Mouse (Mus musculus) common myeloid progenitor, adult 5-6 weeks (primary cell): ENCODE measurements around the gene Timm50. TPM values are rescaled to one million over a fixed set of nuclear protein-coding genes. Genes with fewer than 3 reads are reported as not detected.

ENCODE experiments used
- ATAC-seq: replicated peaks from 2 replicates; pipeline ENCODE4 v1.8.0; 2016; ENCODE audit warnings: low read depth, mild to moderate bottlenecking, moderate TSS enrichment, inconsistent platforms; ENCODE audit not compliant: poor library complexity, severe bottlenecking
- total RNA-seq: library from RNA; stranded (forward); fragments of 200-1000, 187-1606 nt; gene quantifications from 2 replicates; pipeline ENCODE4 v1.2.3, GENCODE M21; 2017

The Timm50 gene
- total RNA-seq, 1 experiment from 2014 or later = 49.6 TPM

DNA sequence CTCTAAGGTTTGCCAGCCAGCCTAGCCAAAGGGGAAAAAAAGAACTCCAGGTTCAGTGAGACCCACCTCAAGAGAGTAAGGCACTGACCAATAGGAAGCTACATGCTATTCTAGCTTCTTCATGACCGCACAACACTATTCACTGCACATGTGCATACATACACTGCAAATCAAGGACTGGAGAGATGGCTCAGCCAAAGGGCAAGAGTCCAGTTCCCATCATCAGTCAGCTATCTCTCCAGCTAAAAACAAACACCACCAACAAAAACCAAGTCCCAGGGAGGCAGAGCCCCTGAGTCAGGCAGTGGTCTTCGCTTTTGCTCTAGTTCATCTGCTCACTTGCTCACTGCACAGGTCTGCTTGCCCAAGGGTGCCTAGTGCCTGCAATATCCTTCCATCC, 16.4 kb upstream of the Timm50 start:
- ATAC-seq = no peak

DNA sequence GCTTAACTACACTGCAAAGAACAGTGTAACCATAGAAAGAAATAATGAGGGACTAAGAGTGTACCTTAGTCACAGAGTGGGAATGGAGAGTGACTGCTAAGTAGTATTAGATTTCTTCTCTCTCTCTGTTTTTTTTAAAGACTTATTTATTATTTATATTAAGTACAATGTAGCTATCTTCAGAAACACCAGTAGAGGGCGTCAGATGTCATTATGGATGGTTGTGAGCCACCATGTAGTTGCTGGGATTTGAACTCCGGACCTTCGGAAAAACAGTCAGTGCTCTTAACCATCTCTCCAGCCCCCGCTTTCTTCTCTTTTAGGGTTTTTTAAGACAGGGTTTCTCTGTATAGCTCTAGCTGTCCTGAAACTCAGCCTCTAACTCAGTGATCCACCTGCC, 14.6 kb upstream of the Timm50 start:
- ATAC-seq = no peak

DNA sequence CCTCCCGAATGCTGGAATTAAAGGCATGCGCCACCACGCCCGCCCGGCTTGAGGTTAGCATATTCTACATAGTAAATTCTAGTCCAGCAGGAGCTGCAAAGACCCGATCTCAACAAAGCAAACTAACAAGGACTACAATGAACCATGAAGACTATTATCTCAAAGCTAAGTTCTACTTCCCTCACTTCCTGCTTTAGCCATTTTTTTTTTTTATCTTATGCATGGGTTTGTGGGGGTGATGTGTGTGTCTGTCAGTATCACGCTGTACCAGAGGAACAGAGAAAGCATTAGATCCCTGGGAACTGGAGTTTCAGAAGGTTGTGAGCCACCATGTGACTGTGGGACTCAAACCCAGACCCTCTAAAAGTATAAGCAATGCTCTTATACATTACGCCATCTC, 13.4 kb upstream of the Timm50 start:
- ATAC-seq = no peak

DNA sequence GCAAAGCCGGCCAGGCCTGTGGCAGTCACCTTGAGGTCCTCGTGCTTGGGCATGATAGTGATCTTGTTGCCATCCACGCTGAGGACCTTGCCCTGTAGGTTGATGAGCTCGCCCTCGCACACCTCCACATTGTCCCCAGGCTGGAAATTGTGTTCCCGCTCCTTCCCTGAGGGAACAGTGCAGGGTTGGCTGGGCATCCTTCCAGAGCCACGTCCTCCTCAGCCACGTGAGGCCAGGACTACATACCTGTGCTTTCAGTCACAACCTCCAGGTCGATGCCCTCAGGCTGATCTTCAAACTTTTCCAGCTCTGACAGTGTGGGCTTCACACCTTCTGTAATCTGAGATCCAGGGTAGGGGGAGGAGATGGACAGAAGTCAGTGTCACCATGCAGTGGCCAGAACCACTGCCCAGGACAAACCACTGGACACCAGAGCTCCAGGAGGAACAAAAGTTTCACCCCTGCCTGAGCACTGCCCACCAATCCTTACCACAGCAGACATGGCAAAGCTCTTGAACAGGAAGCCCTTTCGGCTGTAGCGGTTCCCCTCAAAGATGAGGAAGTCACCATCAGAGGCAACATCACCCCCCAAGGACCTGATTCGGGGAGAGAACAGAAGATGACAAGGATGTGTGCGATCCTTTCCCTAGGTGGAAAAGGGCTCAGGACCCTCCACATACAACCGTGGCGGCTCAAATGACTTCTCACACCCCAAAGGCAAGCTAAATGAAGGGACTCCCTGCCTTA, 10.3 kb upstream of the Timm50 start:
- ATAC-seq = peak; percentile 92

DNA sequence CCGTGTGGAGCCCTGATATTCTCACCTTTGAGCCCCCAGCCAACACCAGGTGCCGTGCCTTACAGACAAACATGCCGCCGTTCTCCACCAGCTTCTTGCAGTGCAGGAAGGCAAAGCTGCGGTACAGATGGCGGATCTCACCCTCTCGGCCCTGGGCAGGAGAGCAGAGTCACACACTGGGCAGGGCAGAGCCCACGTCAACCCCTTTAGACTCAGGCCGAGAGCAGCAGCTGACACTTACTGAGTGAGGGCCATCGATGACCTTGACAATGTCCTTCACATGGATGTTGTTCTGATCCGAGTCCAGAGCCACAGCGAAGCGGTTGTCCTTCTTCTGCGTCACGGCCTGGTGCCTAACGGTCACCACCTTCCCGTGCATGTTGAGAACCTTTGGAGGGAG, 6.8 kb upstream of the Timm50 start:
- ATAC-seq = no peak

DNA sequence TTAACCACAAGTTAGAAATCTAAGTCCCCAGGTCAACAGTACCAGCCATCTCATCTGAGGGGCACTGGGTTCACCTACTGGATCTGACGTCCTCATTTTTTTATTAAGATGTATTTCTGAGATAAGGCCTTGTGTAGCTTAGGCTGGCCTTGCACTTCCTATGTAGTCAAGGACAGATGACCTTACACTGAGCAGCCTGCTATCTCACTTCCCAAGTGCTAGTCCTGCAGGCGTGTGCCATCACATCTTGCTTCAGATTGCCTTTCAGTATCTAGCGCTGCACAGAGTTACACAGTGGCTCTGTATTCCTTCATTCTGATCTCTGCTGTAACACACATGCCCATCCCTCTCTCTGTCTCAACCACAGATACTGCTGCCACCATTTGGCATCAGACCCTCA, 6.2 kb upstream of the Timm50 start:
- no peak for ATAC-seq

DNA sequence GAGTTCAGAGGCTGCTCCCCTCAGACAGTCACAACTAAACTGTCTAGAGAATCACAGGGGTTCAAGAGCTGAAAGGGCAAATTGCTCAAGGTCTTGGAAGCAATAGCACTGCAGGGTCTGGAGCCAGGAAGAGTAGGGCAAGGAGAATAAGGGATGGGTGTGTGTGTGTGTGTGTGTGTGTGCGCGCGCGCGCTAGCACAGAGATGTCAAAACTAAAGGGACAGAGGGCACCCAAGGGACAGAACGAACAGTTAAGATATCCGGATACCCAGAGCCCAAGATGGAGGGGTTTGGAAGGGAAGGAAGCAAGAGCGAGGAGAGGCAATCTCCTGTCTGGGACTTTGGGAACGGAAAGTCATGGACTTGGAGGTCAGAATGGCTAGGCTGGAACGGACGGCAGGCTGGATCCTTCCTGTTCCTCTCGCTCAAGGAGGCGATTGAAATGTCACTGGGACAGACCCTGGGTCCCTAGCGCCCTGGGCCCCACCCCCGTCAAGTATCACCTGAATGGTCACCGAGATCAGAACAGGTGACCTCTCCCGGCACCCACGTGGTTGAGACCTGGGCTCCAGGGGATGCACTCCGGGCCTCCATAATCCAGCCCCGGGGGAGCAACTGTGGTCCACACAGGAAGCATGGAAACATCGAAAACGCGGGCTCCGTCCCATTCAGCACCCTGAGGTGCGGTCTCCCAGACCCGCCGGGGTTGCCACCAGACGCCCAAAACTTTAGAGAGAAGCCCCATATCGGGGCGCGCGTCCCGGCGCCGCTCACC, 534 bp downstream of the Timm50 start:
- 0 out of 2 replicates have a peak, but pooled peaks have one; percentile 2 for ATAC-seq

DNA sequence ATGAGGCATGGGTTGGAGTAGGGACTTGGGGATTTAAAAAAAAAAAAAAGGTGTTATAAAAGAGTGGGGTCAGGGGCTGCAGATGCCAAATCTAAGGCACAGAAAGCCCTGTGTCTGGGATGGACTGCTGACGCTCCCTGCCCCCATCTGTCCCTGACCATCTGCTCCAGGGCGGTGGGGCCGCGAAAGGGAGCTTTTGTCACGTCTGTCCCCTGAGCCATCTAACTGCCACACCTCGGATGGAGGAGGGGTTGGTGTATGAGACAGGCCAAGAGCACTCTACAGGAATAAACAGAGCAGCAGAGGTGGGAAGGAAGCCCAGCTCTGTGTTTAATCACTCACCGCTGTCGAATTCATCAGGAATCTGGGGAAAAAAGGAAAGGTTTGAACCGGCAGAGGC, 2.1 kb downstream of the Timm50 start:
- ATAC-seq = no peak

DNA sequence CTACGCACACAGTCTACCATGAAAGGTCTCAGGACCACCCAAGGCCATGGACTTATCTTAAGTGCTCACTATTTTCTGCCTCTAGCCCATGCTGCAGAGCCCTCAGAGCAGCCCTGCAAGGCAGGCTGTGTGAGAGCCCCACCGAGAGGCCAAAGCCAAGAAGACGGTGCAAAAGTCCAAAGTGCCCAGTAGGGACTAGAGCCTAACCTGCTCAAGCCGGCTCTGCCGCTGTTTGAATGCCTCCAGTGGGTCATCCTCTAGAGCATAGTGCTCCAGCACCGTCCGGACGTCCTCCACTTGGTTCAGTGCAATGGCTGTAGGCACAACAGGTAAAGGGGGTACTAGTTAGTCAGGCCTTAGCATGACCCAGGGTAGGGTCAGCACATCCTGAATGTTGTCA, 5.7 kb downstream of the Timm50 start:
- ATAC-seq = no peak

DNA sequence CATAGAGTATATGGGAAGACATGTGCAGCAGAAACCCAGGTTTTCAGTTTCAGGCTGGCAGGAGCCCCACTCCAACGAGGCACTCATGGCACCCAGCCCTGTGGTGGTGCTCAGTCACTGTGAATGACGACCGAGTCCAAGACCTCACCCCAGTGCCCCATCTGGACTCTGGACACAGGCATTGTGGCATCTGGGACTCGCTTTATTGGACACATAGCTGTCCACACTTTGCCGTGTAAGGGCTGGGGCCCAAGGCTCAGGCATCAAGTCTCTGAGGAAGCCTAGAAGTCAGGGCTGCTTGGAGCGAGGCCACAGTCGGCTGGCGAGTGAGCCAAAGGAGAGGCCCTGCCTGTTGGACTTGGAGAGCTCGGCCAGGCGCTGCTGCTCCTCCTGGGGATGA, 6.2 kb downstream of the Timm50 start:
- no peak for ATAC-seq

DNA sequence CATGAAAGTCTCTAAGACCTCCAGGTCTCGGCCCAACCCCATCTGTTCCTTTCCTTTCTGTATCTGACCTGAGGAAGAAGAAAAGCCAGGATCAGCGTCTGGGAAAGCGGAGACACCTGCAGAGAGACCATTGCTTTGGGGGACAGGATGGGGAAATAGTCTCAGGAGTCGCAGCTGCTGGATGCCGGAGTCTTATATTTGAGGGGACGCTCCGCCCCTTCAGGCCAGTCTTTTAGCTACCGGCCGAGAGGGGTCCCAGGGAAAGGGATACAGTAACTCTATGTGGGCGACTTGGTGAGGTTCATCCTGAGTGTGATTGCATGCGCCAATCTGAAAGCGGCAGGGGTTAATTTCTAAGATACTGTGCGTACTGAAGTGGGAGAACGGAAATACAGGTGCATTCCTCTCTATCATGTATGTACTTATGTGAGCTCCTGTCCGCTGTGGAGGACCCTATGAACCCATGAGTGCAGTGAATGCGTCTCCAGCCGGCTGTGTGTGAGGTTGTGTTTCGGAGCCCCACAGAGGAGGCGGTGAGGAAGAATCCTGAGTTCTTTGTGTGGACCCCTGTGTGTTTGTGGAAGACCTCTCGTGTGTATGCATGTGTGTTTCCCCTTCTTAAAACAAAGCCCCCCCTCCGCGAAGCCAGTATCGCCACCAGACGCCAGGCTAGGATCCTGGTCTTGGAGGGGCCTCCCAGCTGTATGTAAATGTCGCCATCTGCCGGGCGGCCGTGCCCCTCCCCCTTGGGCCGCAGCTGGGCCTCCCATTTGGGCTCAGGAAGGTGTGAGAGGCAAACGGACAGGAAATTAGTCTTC, 10.0 kb downstream of the Timm50 start, which contains the start of gene Dll3:
TSS of gene Dll3 (minus strand) at position 623 of the 818 bp plus-strand sequence.
- ATAC-seq = peak; percentile 44

DNA sequence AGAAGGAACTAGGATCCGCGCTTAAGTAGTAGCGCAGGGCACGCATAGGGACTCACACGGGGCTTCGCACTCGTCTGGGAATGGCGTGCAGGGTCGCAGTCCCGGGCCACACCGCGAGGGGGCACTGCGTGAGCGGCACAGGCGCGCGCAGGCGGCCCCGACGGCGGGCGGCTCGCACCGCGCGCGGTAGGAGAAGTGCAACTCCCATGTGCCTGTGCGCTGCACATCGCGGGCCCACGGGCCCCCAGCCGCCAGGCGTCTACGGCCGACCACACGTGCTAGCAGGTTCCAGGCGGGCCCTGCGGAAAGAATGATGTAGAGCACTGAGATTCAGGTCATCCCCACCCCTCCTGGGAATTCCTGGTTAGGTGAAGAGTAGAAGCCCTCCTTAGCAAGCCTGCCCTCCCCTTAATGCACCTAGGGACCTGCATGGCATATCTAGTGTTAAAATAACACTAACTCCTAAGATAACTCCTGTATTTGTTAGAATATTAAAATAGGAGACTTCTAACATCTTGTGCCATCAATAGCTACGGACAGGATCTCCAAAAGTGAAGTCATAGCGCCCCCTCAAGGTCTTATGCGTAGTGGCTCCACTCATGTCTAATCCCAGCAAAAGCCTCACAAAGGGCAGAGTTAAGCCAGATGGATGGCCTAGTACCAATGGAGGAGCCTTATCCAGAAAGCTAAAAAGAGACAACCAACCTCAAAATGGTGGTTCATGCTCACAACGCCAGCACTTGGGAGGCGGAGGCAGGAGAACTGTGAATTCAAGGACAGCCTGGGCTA, 12.8 kb downstream of the Timm50 start:
- peak; percentile 43 for ATAC-seq

DNA sequence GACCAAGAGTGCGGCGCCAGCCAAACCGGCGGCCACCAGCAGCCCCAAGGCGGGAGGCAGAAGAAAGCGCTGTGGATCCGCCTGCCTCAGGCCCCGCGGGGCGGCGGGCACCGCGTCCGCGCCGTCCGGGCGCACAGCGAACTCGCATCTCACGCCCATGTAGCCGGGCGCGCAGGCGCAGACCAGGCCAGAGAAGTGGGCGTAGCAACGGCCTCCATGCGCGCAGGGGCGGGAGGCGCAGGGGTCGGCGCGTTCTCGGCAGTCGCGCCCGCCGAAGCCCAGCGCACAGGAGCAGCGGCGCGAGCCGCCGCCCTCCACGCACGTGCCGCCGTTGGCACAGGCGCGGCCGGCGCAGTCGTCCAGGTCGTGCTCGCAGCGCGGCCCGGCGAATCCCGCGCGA, 17.4 kb downstream of the Timm50 start:
- ATAC-seq = peak; percentile 37

DNA sequence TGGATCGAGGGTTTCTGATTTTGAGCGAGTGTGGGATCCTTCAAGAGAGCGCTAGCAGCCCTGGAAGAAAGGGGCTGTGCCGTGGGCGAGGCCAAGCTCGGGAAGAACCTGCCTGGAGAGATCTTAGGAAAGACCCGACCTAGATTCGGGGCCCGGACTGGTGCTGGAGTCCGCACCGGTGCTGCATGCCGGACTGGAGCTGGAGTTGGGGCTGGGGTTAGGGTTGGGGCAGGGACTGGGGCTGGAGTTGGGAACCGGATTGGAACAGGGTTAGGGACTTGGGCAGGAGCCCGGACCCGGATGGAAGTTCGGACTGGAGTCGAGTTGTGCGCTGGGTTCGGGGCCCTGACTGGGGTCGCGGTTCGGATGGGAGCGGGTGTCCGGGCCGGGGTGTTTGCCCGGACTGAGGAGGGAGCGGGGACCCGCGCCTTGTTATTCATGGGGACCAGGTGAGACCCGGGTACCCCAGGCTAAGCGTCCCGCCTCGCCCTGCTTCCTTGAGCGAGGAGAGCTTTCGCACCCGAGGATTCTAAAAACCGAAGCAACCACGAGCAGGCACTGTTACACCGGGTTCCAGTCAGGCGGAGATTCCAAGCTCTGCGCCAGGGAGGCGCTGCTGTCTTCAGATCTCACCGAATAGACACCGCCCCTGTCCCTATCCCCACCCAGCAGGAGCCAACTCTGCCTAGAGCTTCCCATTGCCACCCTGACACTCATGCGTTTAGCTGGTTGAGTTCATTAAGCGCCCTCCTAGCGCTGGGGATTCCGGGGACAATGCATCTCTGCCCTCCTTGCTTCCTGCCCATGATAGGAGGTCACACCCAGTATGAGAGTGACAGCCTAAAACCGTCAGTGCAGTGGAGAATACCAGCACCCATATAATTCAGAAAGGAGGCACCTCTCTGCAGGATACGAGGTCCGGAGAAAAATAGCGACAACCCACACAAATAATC, 21.0 kb downstream of the Timm50 start, which contains the start of gene Selenov:
TSS of gene Selenov (minus strand) at position 549 of the 953 bp plus-strand sequence.
- ATAC-seq = peak; percentile 31; the same call in 1 of the 2 replicates

DNA sequence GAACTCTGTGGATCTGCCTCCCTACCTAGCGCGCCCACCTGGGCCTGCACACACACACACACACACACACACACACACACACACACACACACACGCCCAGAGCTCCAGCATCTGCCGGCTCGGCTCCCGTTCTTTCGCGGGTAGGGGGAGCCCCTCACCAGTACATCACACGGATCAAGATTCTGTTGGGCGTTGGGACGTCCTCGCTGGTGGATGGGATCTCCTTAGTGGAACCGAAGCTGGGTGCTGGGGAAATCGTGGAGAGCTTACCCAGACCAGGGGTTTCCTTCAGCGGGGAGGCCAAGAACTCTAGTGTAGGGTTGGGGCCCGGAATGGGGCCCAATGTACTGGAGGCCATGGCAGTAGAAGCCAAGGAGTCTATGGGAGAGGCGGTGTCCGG, 21.7 kb downstream of the Timm50 start:
- no peak for ATAC-seq

DNA sequence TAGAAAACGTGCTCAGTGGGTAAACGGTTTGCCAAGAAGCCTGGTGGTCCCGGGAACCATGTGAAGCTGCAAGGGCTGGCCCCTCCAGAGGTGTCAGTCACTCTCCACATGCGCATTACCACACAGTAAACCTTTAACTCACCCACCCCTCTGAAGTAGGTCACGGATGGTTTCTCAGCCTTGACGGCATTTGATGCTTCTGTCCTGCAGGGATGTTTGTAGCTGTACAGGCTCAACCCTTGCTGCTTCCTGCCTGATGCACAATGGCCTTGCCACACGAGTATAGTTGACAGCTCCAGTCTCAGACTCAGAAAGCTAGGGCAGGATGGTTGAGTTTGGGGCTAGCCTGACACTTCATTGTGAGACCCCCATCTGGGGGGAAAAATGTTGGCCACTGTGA, 31.2 kb downstream of the Timm50 start:
- no peak for ATAC-seq

DNA sequence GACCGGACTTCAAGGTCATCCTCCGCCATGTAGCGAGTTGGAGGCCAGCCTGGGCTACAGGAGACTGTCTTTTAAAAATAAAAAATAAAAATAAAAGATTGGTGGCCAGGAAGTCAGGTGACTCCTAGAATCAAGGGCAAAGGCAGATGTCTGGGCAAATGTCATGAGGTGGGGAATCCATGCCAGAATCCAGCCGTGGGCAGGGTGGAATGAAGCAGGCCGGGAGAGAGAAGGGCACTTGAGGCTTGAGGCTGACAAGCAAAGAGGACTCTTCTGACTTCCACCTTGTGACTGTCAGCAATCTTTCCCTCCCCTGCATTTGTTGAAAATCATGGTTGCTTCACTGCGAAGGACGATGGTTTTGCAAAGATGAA, 33.6 kb downstream of the Timm50 start:
- ATAC-seq = no peak

DNA sequence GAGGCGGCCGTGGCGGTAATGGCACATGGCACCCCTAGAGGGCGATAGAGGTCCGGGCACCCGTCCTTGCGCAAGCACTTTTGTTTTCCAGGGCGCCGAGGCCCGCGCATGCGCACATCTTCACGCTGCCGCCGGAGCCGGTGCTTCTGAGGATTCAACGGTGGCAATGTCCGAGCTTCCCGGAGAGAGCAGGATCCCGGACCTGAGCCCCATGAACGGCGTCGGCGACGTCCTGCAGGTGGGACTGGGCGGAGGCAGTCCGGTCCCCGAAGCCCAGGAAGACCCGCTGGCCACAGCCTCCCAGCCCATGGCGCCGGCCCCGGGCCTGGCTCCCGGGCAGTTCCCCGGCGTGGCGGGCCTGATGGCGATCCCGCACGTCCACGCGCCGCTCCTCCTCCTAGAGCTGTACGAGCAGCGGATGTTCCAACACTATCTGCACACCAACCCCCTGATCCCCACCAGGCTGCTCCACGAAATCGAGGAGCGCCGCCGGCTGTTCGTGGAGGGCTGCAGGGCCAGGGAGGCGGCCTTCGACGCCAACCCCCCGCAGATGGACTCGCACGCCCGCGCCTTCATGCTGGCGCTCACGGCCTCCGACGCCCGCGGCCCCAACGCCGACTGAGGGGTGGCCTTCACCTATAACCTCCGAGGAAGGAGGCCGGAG, 34.1 kb downstream of the Timm50 start, which contains the start of gene Eid2b:
TSS of gene Eid2b (plus strand) at position 125 of the 664 bp plus-strand sequence.
- peak; percentile 96 for ATAC-seq
